Mouse (Mus musculus): ENCODE data around the gene Nek6. TPM values are rescaled to one million over a fixed set of nuclear protein-coding genes. Genes with fewer than 3 reads are reported as not detected.
A peak's percentile ranks its signal among the peaks of the same experiment; 100 is the strongest.

Nek6 gene
- polyA plus RNA-seq, 1 experiment, result 15.0 TPM

GRCm38 (mm10) chr2:38543158-38543557 is 31.7 kb downstream of the Nek6 start:
- Histone ChIP-seq H3K36me3 (ENCODE audit: control insufficient read depth, insufficient read depth, low read length) (no peaks in the 10 kb centered on the region), H3K4me1 (ENCODE audit: control insufficient read depth, insufficient read depth, low read length) (peaks cover 9% of the 10 kb centered on the region), H3K27me3 (replicated peaks; ENCODE audit: control insufficient read depth, insufficient read depth, low read length) (no peaks in the 10 kb centered on the region), H3K4me3 (ENCODE audit: insufficient read depth, low read depth, low read length) (no peak overlapping the region), H3K27ac (ENCODE audit: insufficient read depth, low read depth, low read length) (no peak overlapping the region)
- TF ChIP-seq POLR2A (IDR thresholded peaks at IDR 0.05; ENCODE audit: low read depth, low read length), result no peak
- no peak for TF ChIP-seq CTCF (conservative IDR thresholded peaks at IDR 0.05; ENCODE audit: insufficient read depth, insufficient read length, low read depth, low read length)
- 96% methylated on average over 2 of the region's 2 CpGs for WGBS
- no peak for DNase-seq

GRCm38 (mm10) chr2:38544341-38544740 is 32.9 kb downstream of the Nek6 start:
- no peaks in the 10 kb centered on the region for H3K36me3 ChIP-seq (ENCODE audit: control insufficient read depth, insufficient read depth, low read length)
- no peak for TF ChIP-seq CTCF (conservative IDR thresholded peaks at IDR 0.05; ENCODE audit: insufficient read depth, insufficient read length, low read depth, low read length)
- no peak for TF ChIP-seq POLR2A (IDR thresholded peaks at IDR 0.05; ENCODE audit: low read depth, low read length)
- DNase-seq, result no peak
- H3K27ac ChIP-seq (ENCODE audit: insufficient read depth, low read depth, low read length), result no peak overlapping the region
- H3K4me3 ChIP-seq (ENCODE audit: insufficient read depth, low read depth, low read length), result no peak overlapping the region
- no peaks in the 10 kb centered on the region for H3K27me3 ChIP-seq (replicated peaks; ENCODE audit: control insufficient read depth, insufficient read depth, low read length)
- H3K4me1 ChIP-seq (ENCODE audit: control insufficient read depth, insufficient read depth, low read length), result peaks cover 9% of the 10 kb centered on the region

DNA sequence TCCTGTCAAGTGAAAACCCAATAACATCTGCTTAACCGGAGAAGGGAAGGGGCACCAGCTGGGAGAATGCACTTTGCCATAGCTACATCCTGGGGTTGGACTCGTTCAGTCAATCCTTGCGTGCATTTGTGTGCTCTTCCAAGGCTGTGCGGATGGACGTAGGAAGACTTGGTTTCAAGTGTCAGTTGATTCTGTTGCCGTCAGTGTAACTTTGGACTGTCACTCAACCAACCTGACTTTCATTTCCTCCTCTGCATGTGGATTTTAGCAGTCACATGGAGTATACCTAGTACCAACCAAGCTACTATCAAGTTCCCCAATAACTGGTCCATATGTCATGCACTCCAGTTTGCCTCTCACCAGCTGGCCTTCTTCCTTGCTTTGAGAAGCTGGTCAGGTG is 33.5 kb downstream of the Nek6 start:
- WGBS, result 73% methylated on average over 6 of the region's 6 CpGs
- peaks cover 9% of the 10 kb centered on the region for H3K4me1 ChIP-seq (ENCODE audit: control insufficient read depth, insufficient read depth, low read length)
- no peak overlapping the region for H3K27ac ChIP-seq (ENCODE audit: insufficient read depth, low read depth, low read length)
- no peak for DNase-seq
- no peaks in the 10 kb centered on the region for H3K27me3 ChIP-seq (replicated peaks; ENCODE audit: control insufficient read depth, insufficient read depth, low read length)
- H3K36me3 ChIP-seq (ENCODE audit: control insufficient read depth, insufficient read depth, low read length), result no peaks in the 10 kb centered on the region
- TF ChIP-seq POLR2A (IDR thresholded peaks at IDR 0.05; ENCODE audit: low read depth, low read length), result no peak
- H3K4me3 ChIP-seq (ENCODE audit: insufficient read depth, low read depth, low read length), result no peak overlapping the region

DNA sequence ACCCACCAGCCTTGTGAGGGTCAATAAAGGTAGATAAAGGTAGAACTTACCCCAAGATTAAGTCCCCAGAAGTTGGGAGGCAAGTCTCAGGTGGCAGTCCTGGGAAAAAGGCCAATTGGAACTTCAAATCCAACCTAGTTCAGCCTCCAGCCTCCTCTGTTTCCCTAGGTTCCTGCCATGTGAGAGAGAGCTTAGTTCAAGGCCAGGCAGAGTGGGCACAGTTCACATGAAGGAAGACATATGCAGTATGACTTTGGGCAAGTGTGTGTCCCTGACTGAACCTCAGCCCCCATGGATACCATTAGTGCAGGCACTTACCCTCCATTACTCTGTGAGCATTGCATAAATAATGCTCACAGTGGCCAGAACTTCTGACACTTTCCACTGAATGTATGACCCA is 34.3 kb downstream of the Nek6 start:
- TF ChIP-seq CTCF (conservative IDR thresholded peaks at IDR 0.05; ENCODE audit: insufficient read depth, insufficient read length, low read depth, low read length) (no peak), POLR2A (IDR thresholded peaks at IDR 0.05; ENCODE audit: low read depth, low read length) (no peak)
- H3K27ac ChIP-seq (ENCODE audit: insufficient read depth, low read depth, low read length), result no peak overlapping the region
- H3K4me1 ChIP-seq (ENCODE audit: control insufficient read depth, insufficient read depth, low read length), result peaks cover 9% of the 10 kb centered on the region
- no peak overlapping the region for H3K4me3 ChIP-seq (ENCODE audit: insufficient read depth, low read depth, low read length)
- no peaks in the 10 kb centered on the region for H3K36me3 ChIP-seq (ENCODE audit: control insufficient read depth, insufficient read depth, low read length)
- no peaks in the 10 kb centered on the region for H3K27me3 ChIP-seq (replicated peaks; ENCODE audit: control insufficient read depth, insufficient read depth, low read length)
- no peak for DNase-seq

DNA sequence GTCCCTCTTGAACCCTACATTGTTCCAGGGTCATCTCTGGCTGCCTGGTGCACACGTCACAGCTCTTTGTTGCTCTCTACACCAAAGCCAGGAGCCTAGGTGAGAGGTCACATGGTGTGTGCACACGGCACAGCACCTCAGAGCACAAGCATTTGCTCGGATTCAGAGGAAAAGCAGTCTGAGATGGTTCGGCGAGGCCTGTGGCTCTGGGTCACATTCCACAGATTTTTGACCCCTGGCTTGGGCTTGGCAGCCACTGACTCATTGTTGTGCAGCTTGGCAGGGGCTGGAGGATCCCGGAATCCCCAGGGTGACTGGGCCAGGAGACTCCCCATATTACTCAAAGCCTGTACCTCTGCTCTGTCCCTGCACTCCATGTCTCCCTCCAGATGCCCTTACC is 34.8 kb downstream of the Nek6 start:
- DNase-seq, result peak; percentile 91
- Histone ChIP-seq H3K27me3 (replicated peaks; ENCODE audit: control insufficient read depth, insufficient read depth, low read length) (no peaks in the 10 kb centered on the region), H3K27ac (ENCODE audit: insufficient read depth, low read depth, low read length) (no peak overlapping the region), H3K36me3 (ENCODE audit: control insufficient read depth, insufficient read depth, low read length) (no peaks in the 10 kb centered on the region), H3K4me3 (ENCODE audit: insufficient read depth, low read depth, low read length) (no peak overlapping the region), H3K4me1 (ENCODE audit: control insufficient read depth, insufficient read depth, low read length) (peaks cover 9% of the 10 kb centered on the region)
- TF ChIP-seq POLR2A (IDR thresholded peaks at IDR 0.05; ENCODE audit: low read depth, low read length), result no peak
- no peak for TF ChIP-seq CTCF (conservative IDR thresholded peaks at IDR 0.05; ENCODE audit: insufficient read depth, insufficient read length, low read depth, low read length)
- WGBS, result 8% methylated on average over 6 of the region's 6 CpGs

DNA sequence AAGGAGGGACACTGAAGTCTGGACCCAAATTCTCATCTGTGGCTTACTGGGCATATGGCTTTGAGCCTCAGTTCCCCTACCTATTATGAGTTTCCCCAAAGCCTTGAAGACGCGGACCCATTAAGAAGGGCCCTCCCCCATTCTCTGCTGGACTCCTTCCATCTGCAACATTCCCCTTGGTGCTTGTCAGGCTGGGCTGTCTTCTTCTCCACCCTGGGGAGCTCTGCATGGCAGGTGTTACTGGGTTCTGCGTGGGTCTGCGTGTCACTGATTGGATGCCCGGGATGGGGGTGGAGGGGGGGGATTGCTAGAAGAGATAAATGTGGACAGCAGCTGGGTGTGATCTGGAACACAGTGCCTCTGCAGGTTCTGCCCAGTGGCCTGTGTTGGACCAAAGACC is 35.3 kb downstream of the Nek6 start:
- H3K27ac ChIP-seq (ENCODE audit: insufficient read depth, low read depth, low read length), result no peak overlapping the region
- H3K27me3 ChIP-seq (replicated peaks; ENCODE audit: control insufficient read depth, insufficient read depth, low read length), result no peaks in the 10 kb centered on the region
- no peak for DNase-seq
- no peak overlapping the region for H3K4me3 ChIP-seq (ENCODE audit: insufficient read depth, low read depth, low read length)
- 73% methylated on average over 5 of the region's 5 CpGs for WGBS
- TF ChIP-seq CTCF (conservative IDR thresholded peaks at IDR 0.05; ENCODE audit: insufficient read depth, insufficient read length, low read depth, low read length), result no peak
- TF ChIP-seq POLR2A (IDR thresholded peaks at IDR 0.05; ENCODE audit: low read depth, low read length), result no peak
- peaks cover 9% of the 10 kb centered on the region for H3K4me1 ChIP-seq (ENCODE audit: control insufficient read depth, insufficient read depth, low read length)
- H3K36me3 ChIP-seq (ENCODE audit: control insufficient read depth, insufficient read depth, low read length), result no peaks in the 10 kb centered on the region

DNA sequence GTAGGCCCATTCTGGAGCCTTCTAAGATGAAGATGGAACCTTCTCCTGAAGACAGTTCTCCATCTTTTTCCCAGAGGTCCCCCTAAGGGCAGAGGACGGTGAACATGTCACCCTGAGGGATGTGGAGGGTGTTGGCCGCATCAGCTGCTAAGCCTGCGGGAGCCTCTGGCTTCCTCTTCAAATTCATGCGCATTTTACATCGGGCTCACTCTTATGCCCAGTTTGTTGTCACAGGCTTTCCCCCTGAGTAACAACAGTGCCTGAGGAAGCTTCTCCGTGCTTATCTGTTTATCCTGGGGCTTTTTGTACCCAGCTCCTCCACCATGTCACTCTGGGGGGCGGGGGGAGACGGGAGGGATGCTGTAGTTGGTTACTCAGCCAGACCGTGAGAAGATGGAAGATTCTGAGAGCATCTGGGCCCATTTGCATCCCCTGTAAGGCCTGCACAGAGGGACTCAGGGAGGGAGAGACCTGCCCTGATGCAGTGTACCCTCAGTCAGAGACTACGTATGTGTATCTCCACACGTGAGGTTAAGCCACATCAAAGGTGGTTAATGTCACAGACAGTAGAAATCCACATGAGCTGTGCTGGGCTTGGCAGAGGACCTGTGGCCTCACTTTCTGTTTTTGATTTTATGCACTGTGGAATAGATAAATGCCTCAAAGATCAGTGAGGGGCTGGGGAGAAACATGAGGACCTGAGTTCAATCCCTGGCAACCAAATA is 36.5 kb downstream of the Nek6 start:
- 90% methylated on average over 11 of the region's 11 CpGs for WGBS
- TF ChIP-seq CTCF (conservative IDR thresholded peaks at IDR 0.05; ENCODE audit: insufficient read depth, insufficient read length, low read depth, low read length), result no peak
- TF ChIP-seq POLR2A (IDR thresholded peaks at IDR 0.05; ENCODE audit: low read depth, low read length), result no peak

More for the DNA sequence above, 36.5 kb downstream of the Nek6 start:
- Histone ChIP-seq H3K4me1 (ENCODE audit: control insufficient read depth, insufficient read depth, low read length) (peaks cover 9% of the 10 kb centered on the region), H3K27ac (ENCODE audit: insufficient read depth, low read depth, low read length) (no peak overlapping the region), H3K4me3 (ENCODE audit: insufficient read depth, low read depth, low read length) (no peak overlapping the region), H3K27me3 (replicated peaks; ENCODE audit: control insufficient read depth, insufficient read depth, low read length) (no peaks in the 10 kb centered on the region), H3K36me3 (ENCODE audit: control insufficient read depth, insufficient read depth, low read length) (no peaks in the 10 kb centered on the region)
- DNase-seq, result no peak
